Mouse (Mus musculus) intestine, postnatal 0 days (tissue): Measurements from ENCODE around the gene Cadps2. TPM values are rescaled to one million over a fixed set of nuclear protein-coding genes. Genes with fewer than 3 reads are reported as not detected.

Experiments used
- ATAC-seq: fragments of 200-750 bp; cut with Nextera tagmentation; 2 replicates; pipeline ENCODE4 v1.8.0; 2017; ENCODE audit warnings: mild to moderate bottlenecking, moderate TSS enrichment, moderate library complexity
- H3K27ac ChIP-seq: fragments of 300-500 bp; sonication (generic); 2 replicates; pipeline ENCODE4 v1.5.1; 2014; ENCODE audit warnings: mild to moderate bottlenecking, low read depth, low read length, moderate library complexity
- H3K27me3 ChIP-seq: fragments of 300-500 bp; sonication (generic); replicated peaks from 2 replicates; pipeline ENCODE4 v1.6.1; 2014; ENCODE audit warnings: low read length, mixed read lengths; ENCODE audit not compliant: control insufficient read depth, insufficient read depth
- H3K36me3 ChIP-seq: fragments of 300-500 bp; sonication (generic); 2 replicates; pipeline ENCODE4 v1.6.1; 2014; ENCODE audit warnings: mild to moderate bottlenecking, moderate library complexity; ENCODE audit not compliant: control insufficient read depth, insufficient read depth
- H3K4me1 ChIP-seq: fragments of 300-500 bp; sonication (generic); replicated peaks from 2 replicates; pipeline ENCODE4 v1.6.1; 2014; ENCODE audit warnings: antibody characterized with exemption, low read length, mixed read lengths; ENCODE audit not compliant: control insufficient read depth, insufficient read depth
- H3K4me2 ChIP-seq: fragments of 300-500 bp; sonication (generic); replicated peaks from 2 replicates; pipeline ENCODE4 v1.6.1; 2014; ENCODE audit warnings: low read depth, mild to moderate bottlenecking, moderate library complexity
- H3K4me3 ChIP-seq: fragments of 300-500 bp; sonication (generic); 2 replicates; pipeline ENCODE4 v1.5.1; 2014; ENCODE audit warnings: low read depth, low read length
- H3K9ac ChIP-seq: fragments of 300-500 bp; sonication (generic); 2 replicates; pipeline ENCODE4 v1.6.1; 2014; ENCODE audit warnings: mild to moderate bottlenecking, low read depth, low read length
- H3K9me3 ChIP-seq: fragments of 300-500 bp; sonication (generic); 2 replicates; pipeline ENCODE4 v1.6.1; 2016; ENCODE audit warnings: mixed run types; ENCODE audit not compliant: control insufficient read depth
- CTCF ChIP-seq: sonication (generic); IDR thresholded peaks from 2 replicates; pipeline ENCODE4 v1.5.1; 2016; ENCODE audit warnings: low read depth, mild to moderate bottlenecking, control low read depth, antibody characterized with exemption, moderate library complexity
- WGBS: fragments of 180-500 bp; shearing (Covaris S2); extraction: QIAGEN DNeasy Blood & Tissue Kit; methylation state at CpG from one replicate; pipeline ENCODE4 v1.1.7; 2014; 5-methylcytosine and 5-hydroxymethylcytosine counted together
- polyA plus RNA-seq: library from polyadenylated mRNA; unstranded; fragments of >200 nt; fragmentation: Nextera tagmentation; extraction: Ambion mirVana; gene quantifications from 2 replicates; pipeline ENCODE4 v1.2.1, GENCODE M21; 2015

Gene Cadps2
- polyA plus RNA-seq, 1 experiment from 2014 or later, result 1.3 TPM

DNA sequence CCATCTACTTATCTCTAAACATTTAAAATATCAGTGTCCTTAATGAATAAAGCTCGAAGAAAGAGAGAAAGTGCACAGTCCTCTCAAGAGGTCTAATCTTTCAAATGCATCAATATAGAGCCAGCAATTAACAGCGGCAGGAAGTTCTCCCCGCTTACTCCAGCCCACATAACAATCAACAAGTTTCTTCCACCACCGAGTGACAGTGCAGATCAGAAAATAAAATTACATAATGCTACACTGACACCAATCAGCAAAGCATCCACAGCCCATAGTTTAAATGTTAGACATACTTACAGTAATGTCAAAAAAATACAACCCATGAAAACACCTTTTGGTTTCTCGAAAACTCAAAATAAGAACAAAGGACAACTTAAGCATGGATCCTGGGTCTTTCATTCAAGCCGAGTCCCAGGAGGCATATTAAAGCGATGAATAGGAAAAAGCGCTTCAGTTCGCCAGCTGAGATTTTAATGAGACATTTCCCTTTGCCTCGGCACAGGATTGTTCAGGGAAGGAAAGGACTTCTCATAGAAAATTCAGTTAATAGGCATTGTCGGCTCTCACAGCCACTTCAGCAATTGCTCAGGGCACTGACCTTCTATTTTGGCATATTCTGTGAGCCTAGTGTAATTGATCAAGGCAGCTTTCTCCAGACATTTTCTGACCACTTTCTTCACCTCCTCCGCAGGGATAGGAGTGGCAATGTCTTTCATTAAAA lies 456.8 kb downstream of the Cadps2 start:
- Histone ChIP-seq H3K27me3 (no peaks in the 10 kb centered on the region), H3K4me1 (no peaks in the 10 kb centered on the region), H3K36me3 (no peaks in the 10 kb centered on the region), H3K9ac (no peak overlapping the region), H3K27ac (no peak overlapping the region), H3K9me3 (no peaks in the 10 kb centered on the region), H3K4me3 (no peak overlapping the region), H3K4me2 (no peak overlapping the region)
- WGBS, result 58% methylated on average over 12 of the region's 12 CpGs
- no peak for TF ChIP-seq CTCF
- no peak for ATAC-seq

DNA sequence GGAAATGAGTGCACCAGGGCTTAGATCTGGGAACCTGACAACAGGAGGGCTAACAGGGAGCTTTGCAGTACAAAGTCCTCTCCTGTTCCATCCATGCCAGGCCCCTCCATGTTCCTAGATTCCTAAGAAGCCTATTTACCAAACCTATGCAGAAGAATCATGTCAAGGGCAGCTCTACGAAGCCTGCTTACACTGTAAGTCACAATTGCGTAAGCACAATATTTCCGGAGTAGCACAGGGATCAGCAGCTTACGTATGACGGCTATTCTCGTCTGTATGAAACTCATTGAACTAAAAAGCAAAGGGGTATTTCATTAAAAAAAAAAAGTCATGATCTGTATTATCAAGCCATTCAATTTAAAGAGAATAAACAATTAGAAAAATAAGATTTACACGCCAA lies 462.9 kb downstream of the Cadps2 start:
- 81% methylated on average over 7 of the region's 7 CpGs for WGBS
- no peaks in the 10 kb centered on the region for H3K36me3 ChIP-seq

DNA sequence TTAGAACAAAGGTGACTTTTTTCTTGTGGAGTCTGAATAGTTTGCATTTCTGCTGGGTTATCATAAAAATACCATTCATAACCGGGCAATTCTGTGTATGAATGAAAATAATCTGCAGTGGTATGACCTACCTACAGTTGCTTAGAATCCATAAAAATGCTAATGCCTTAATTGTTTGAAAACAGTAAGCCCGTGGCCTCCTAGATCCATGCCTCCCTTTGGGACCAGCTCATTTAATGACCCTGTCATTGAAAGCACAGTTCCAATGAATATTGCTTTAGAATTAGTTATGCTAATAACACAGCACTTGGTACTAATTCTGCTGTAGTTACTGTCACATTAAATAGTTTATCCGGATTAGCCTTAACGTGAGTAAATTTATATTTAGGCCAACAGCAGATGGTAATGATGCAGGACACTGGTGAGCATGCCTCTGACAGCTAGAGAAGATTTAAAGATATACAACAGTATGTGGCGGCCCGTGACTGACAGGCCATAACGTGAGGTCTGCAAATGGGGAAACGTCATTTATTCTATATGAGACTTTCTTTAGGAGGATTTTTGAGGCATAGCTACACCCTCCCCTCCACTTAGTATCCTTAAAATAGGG lies 477.3 kb downstream of the Cadps2 start:
- H3K27me3 ChIP-seq, result no peaks in the 10 kb centered on the region
- WGBS, result 79% methylated on average over 8 of the region's 8 CpGs
- no peak for ATAC-seq

More for the DNA sequence above, 462.9 kb downstream of the Cadps2 start:
- Histone ChIP-seq H3K27me3 (no peaks in the 10 kb centered on the region), H3K4me2 (no peak overlapping the region), H3K4me3 (no peak overlapping the region), H3K9me3 (no peaks in the 10 kb centered on the region), H3K27ac (no peak overlapping the region), H3K4me1 (no peaks in the 10 kb centered on the region), H3K9ac (no peak overlapping the region)
- no peak for TF ChIP-seq CTCF
- ATAC-seq, result no peak

DNA sequence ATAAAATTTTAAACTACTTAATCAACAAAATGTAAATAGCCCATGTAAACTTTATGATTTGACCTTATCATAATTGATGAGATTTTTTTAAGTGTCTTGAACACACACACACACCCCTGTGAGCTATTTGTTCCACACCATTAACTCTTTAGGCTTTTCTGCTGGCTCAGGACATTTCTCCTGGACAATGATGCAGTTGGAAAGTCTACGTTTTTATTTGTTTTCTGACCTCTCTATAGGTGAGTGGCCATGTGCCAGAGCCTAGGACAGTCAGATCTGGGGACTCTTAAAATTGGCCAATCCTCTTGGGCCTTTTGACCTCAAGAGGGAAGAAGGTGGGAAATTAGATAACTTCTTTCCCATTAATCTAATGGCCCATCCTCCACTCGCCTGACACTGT lies 478.6 kb downstream of the Cadps2 start:
- no peak for TF ChIP-seq CTCF
- H3K36me3 ChIP-seq, result no peaks in the 10 kb centered on the region
- no peak overlapping the region for H3K4me2 ChIP-seq
- H3K4me3 ChIP-seq, result no peak overlapping the region
- H3K27ac ChIP-seq, result no peak overlapping the region
- no peaks in the 10 kb centered on the region for H3K4me1 ChIP-seq
- WGBS, result 72% methylated on average over 2 of the region's 2 CpGs
- ATAC-seq, result no peak
- no peaks in the 10 kb centered on the region for H3K27me3 ChIP-seq
- no peaks in the 10 kb centered on the region for H3K9me3 ChIP-seq
- no peak overlapping the region for H3K9ac ChIP-seq

More for the DNA sequence above, 477.3 kb downstream of the Cadps2 start:
- Histone ChIP-seq H3K4me3 (no peak overlapping the region), H3K4me2 (no peak overlapping the region), H3K4me1 (no peaks in the 10 kb centered on the region), H3K9me3 (no peaks in the 10 kb centered on the region), H3K36me3 (no peaks in the 10 kb centered on the region), H3K27ac (no peak overlapping the region), H3K9ac (no peak overlapping the region)
- TF ChIP-seq CTCF, result no peak

DNA sequence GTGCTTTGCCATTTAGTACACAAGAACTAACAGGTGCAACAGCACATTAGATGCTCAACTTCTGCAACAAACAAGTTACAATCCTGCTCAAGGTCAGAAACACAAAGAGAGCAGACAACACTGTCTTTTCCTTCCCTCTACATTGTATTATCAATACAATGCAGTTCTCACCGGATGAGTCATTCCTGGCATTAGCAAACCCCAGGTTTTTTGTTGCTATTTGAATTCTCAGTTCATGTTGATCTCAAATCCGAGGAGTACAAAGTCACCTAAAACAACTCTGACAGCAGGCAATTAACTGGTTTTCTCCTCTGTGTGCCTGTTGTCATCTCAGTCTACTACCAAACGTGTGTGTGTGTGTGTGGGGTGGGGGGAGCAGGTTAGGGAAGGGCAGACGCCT lies 483.1 kb downstream of the Cadps2 start:
- no peak for ATAC-seq
- Histone ChIP-seq H3K27ac (no peak overlapping the region), H3K9ac (no peak overlapping the region), H3K27me3 (no peaks in the 10 kb centered on the region), H3K4me1 (no peaks in the 10 kb centered on the region), H3K4me3 (no peak overlapping the region), H3K4me2 (no peak overlapping the region), H3K36me3 (no peaks in the 10 kb centered on the region), H3K9me3 (no peaks in the 10 kb centered on the region)
- TF ChIP-seq CTCF, result no peak
- WGBS, result 51% methylated on average over 4 of the region's 4 CpGs

DNA sequence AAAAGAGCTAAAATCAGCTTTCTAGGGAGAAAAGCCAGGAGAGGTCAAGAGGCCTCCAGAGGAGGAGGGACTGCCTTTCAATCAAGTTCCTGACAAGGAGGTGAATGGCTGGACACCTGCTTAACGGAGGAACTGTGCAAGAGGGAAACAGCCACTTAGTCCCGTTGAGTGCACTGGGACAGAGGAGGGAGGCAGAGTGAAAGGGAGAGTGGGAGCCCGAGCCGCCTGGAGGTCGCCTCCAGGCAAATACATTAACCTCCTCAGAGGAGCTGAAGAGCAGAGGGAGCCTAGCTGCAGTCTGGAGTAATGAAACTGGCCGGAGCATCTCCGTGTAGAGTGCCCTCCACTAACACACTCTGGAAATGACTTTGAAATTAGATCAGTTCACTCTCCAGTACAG lies 485.7 kb downstream of the Cadps2 start:
- Histone ChIP-seq H3K9ac (no peak overlapping the region), H3K27me3 (no peaks in the 10 kb centered on the region), H3K36me3 (no peaks in the 10 kb centered on the region), H3K9me3 (no peaks in the 10 kb centered on the region), H3K27ac (no peak overlapping the region), H3K4me1 (no peaks in the 10 kb centered on the region), H3K4me3 (no peak overlapping the region), H3K4me2 (no peak overlapping the region)
- ATAC-seq, result no peak
- no peak for TF ChIP-seq CTCF
- WGBS, result 9% methylated on average over 7 of the region's 7 CpGs
